Mouse (Mus musculus) neutrophil, adult 59 days (primary cell): ENCODE data around the gene BC005561. TPM values are rescaled to one million over a fixed set of nuclear protein-coding genes. Genes with fewer than 3 reads are reported as not detected.

Source experiments
- total RNA-seq, 2 experiments: library from RNA; stranded (reverse); gene quantifications; 1 replicate in 1 of 2; 2 replicates in 1 of 2; pipeline ENCODE4 v1.2.4; 2023

Gene BC005561
- total RNA-seq, result 1 to 10 TPM; 2.9 to 3.3 TPM

GRCm38 (mm10) chr5:104508195-104508891, at the start of gene BC005561:
BC005561 (plus strand) TSS chr5:104508352.

GRCm38 (mm10) chr5:104458832-104459705, 49.1 kb upstream of the BC005561 start, which contains the start of gene Pkd2:
Pkd2 (plus strand) TSS chr5:104459450.

Other genes with a start within 250 kb of the BC005561 start
- gene Ibsp, start 209.2 kb upstream of the BC005561 start, total RNA-seq, result 1 to 10 TPM in 1 of 2 experiments, under 1 TPM in 1; 0.89 to 1.5 TPM
- not detected for gene Mepe, start 183.0 kb upstream of the BC005561 start, total RNA-seq
- 10 to 100 TPM in 1 of 2 experiments, 1 to 10 TPM in 1; 7.0 to 10.1 TPM for gene Spp1, start 73.2 kb upstream of the BC005561 start, total RNA-seq
- 1 to 10 TPM; 1.5 to 2.1 TPM for gene Pkd2, start 48.9 kb upstream of the BC005561 start, total RNA-seq